19 mouse cellular contexts compared by ENCODE assay signal in the genomic region with DNA sequence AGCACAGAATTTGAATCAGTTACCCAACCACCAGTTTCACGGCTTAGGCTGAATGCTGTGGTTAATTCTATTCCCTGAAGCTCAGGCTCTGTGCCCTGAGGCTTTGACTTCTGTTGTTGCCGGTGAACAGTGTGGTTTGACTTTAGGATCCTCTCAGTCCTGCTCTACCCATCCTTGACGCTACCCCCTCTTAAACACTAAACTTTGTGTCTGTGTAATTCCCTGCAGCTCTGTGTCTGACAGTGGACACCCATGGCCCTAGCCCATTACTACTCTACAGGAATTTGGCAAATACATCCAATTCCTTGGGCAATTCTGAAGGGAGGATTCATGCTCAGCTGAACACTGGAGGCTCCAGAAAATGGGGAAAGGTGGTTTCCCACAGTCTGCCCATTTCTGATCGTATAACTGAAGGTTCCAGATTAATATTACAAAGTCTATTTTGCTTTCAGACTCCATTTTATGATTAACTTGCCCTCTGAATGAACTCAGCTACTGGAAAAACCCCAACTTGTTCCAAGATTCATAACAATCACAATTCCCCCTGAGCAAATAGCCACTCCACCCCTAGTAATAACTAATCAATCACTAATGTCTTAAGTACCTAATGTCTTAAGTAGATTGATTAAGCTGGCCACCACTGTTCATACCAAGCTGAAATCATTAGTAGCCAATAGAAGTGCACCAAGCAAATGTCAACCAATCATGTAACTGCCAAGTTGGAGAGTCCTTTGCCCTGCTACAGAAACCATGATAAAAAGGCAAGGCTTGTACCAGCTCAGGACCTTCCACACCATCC.
DNase-seq lines count a peak whose midpoint lies in the region; ATAC-seq and TF ChIP-seq lines count a peak whose summit lies in the region.
"Had no signal": no experiment of that assay in that cellular context is flagged by ENCODE, and none has a peak within 500 bp of the region (broad histone marks: within the 10 kb centered on the region; RNA-seq: fewer than 3 reads in every experiment).

No protein-coding gene starts in this region.

- H3K9ac ChIP-seq in kidney, embryonic 16.5 days (replicated peaks; ENCODE audit: low read length): no peak overlapping the region
- no peak overlapping the region for H3K9ac ChIP-seq in hindbrain, embryonic 13.5 days
- no peak overlapping the region for H3K9ac ChIP-seq in forebrain, postnatal 0 days
- H3K9ac ChIP-seq: embryonic facial prominence, embryonic 12.5 days; forebrain, embryonic 15.5 days; heart, embryonic 15.5 days; hindbrain, embryonic 14.5 days had no signal

- H3K4me2 ChIP-seq in kidney, embryonic 16.5 days (replicated peaks; ENCODE audit: low read depth, low read length): no peak overlapping the region
- H3K4me2 ChIP-seq in hindbrain, embryonic 13.5 days: no peak overlapping the region
- H3K4me2 ChIP-seq in forebrain, postnatal 0 days (ENCODE audit: low read depth): no peak overlapping the region
- H3K4me2 ChIP-seq: embryonic facial prominence, embryonic 12.5 days; forebrain, embryonic 15.5 days; heart, embryonic 11.5 days; heart, embryonic 15.5 days; hindbrain, embryonic 14.5 days had no signal

- no peak for TF ChIP-seq CTCF in forebrain, postnatal 0 days (IDR thresholded peaks at IDR 0.05; ENCODE audit: low read depth)

- peak; percentile 2 to 23 for DNase-seq in kidney, adult 8-10 months
- no peak for DNase-seq in kidney, postnatal 25 days
- peak; percentile 73 for DNase-seq in kidney, adult 9 months
- DNase-seq in right cerebral cortex, adult 2 months (ENCODE audit: low spot score in 2 of 2): no peak
- DNase-seq in forebrain, postnatal 0 days: no peak
- DNase-seq: adrenal gland, postnatal 10 days; cerebellum, adult 11-12 months; cerebellum, adult 9-10 months; cerebellum, postnatal 25 days; gastrocnemius, postnatal 10 days; heart, adult 18-20 months; heart, postnatal 14 days had no signal

- ATAC-seq in kidney, embryonic 16.5 days (ENCODE audit: low FRiP score, low TSS enrichment): 0 out of 2 replicates have a peak, but pooled peaks have one; percentile 46
- no peak for ATAC-seq in hindbrain, embryonic 13.5 days (ENCODE audit: low FRiP score)
- no peak for ATAC-seq in forebrain, postnatal 0 days
- ATAC-seq: forebrain, embryonic 15.5 days had no signal

- H3K27me3 ChIP-seq in kidney, embryonic 16.5 days (ENCODE audit: insufficient read depth, low read length): no peaks in the 10 kb centered on the region
- no peaks in the 10 kb centered on the region for H3K27me3 ChIP-seq in hindbrain, embryonic 13.5 days
- H3K27me3 ChIP-seq in forebrain, postnatal 0 days (ENCODE audit: insufficient read depth, low read length): no peaks in the 10 kb centered on the region
- H3K27me3 ChIP-seq: embryonic facial prominence, embryonic 12.5 days; forebrain, embryonic 15.5 days; heart, embryonic 15.5 days had no signal

- no peaks in the 10 kb centered on the region for H3K4me1 ChIP-seq in kidney, embryonic 16.5 days (ENCODE audit: insufficient read depth, low read length)
- no peaks in the 10 kb centered on the region for H3K4me1 ChIP-seq in hindbrain, embryonic 13.5 days (replicated peaks)
- H3K4me1 ChIP-seq in forebrain, postnatal 0 days (ENCODE audit: insufficient read depth): no peaks in the 10 kb centered on the region
- H3K4me1 ChIP-seq: embryonic facial prominence, embryonic 12.5 days; forebrain, embryonic 15.5 days; heart, embryonic 15.5 days had no signal

- no peak overlapping the region for H3K27ac ChIP-seq in kidney, embryonic 16.5 days (ENCODE audit: low read length)
- H3K27ac ChIP-seq in hindbrain, embryonic 13.5 days: no peak overlapping the region
- no peak overlapping the region for H3K27ac ChIP-seq in forebrain, postnatal 0 days (ENCODE audit: low read depth, low read length)
- H3K27ac ChIP-seq: embryonic facial prominence, embryonic 12.5 days; forebrain, embryonic 15.5 days; heart, embryonic 15.5 days; hindbrain, embryonic 14.5 days had no signal

- no peaks in the 10 kb centered on the region for H3K36me3 ChIP-seq in kidney, embryonic 16.5 days (ENCODE audit: insufficient read depth, low read length)
- H3K36me3 ChIP-seq in hindbrain, embryonic 13.5 days: no peaks in the 10 kb centered on the region
- no peaks in the 10 kb centered on the region for H3K36me3 ChIP-seq in forebrain, postnatal 0 days (ENCODE audit: insufficient read depth)
- H3K36me3 ChIP-seq: embryonic facial prominence, embryonic 12.5 days; forebrain, embryonic 15.5 days; heart, embryonic 15.5 days had no signal

- no peak overlapping the region for H3K4me3 ChIP-seq in kidney, embryonic 16.5 days (ENCODE audit: low read length)
- no peak overlapping the region for H3K4me3 ChIP-seq in hindbrain, embryonic 13.5 days
- H3K4me3 ChIP-seq in forebrain, postnatal 0 days (ENCODE audit: low read depth, low read length): no peak overlapping the region
- H3K4me3 ChIP-seq: embryonic facial prominence, embryonic 12.5 days; forebrain, embryonic 15.5 days; heart, embryonic 15.5 days had no signal

- 61% methylated on average over 4 of the region's 4 CpGs for WGBS in kidney, embryonic 16.5 days
- 69% methylated on average over 4 of the region's 4 CpGs for WGBS in hindbrain, embryonic 13.5 days
- 86% methylated on average over 4 of the region's 4 CpGs for WGBS in forebrain, postnatal 0 days

- H3K9me3 ChIP-seq in kidney, embryonic 16.5 days (ENCODE audit: low read length): no peaks in the 10 kb centered on the region
- H3K9me3 ChIP-seq in hindbrain, embryonic 13.5 days: no peaks in the 10 kb centered on the region
- H3K9me3 ChIP-seq in forebrain, postnatal 0 days (ENCODE audit: low read length): no peaks in the 10 kb centered on the region
- H3K9me3 ChIP-seq: embryonic facial prominence, embryonic 12.5 days; forebrain, embryonic 15.5 days; heart, embryonic 15.5 days had no signal

Comparison
In these comparisons a context has a peak if more than half of its experiments do, and no peak if none do; other contexts are left out.
1. DNase-seq: peak in kidney, adult 8-10 months (2 of 2) and kidney, adult 9 months (single experiment); none in kidney, postnatal 25 days (0 of 2), right cerebral cortex, adult 2 months (0 of 2) and forebrain, postnatal 0 days (single experiment).